Mouse (Mus musculus) liver, embryonic 14.5 days (tissue): ENCODE measurements around the gene Insrr.

Experiments used
- CTCF ChIP-seq: IDR thresholded peaks from 2 replicates; pipeline ENCODE4 v1.5.1; 2016; ENCODE audit warnings: antibody characterized with exemption, low read depth, control low read depth
- EP300 ChIP-seq: IDR thresholded peaks from 2 replicates; pipeline ENCODE4 v1.6.1; 2016; ENCODE audit warnings: antibody characterized with exemption, low read depth

DNA sequence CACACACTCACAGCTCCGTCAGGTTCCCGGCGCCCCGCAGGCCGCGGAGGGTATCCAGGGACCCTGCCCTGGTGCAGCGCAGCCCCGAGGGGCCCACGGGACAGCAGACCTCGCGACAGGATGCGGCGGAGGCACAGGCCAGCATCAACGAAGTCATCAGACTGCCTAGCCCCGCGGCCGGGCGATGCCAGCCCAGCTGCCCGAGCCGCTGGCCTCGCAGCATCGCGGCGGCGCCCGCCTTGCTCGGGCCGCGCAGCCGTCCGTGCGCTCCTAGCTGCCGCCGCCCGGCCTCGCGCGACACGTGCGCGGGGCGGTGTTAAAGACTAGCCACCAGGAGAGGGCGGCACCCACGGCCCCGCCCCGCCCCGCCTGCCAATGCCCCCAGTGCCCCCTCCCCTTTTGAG lies 1.8 kb upstream of the Insrr start, which contains the start of gene Ntrk1:
- TF ChIP-seq EP300 (no peak), CTCF (no peak)
